Mouse (Mus musculus) left cerebral cortex, postnatal 4 days (tissue): ENCODE data around the gene Phox2a. TPM values are rescaled to one million over a fixed set of nuclear protein-coding genes. Genes with fewer than 3 reads are reported as not detected.
A peak's percentile ranks its signal among the peaks of the same experiment; 100 is the strongest.

ENCODE experiments used
- DNase-seq: peaks from one replicate; pipeline ENCODE4 v3.0.0-alpha.2; 2022
- intact Hi-C: fragments of 180-260 bp; cut with DNase I; formaldehyde crosslinking; loops from one replicate; pipeline ENCODE4 v1.15.1; 2025
- total RNA-seq, 2 experiments: library from RNA; stranded (reverse); gene quantifications; 2 replicates each; pipeline ENCODE4 v1.2.3; 2021

Gene Phox2a
- not detected for total RNA-seq

DNA sequence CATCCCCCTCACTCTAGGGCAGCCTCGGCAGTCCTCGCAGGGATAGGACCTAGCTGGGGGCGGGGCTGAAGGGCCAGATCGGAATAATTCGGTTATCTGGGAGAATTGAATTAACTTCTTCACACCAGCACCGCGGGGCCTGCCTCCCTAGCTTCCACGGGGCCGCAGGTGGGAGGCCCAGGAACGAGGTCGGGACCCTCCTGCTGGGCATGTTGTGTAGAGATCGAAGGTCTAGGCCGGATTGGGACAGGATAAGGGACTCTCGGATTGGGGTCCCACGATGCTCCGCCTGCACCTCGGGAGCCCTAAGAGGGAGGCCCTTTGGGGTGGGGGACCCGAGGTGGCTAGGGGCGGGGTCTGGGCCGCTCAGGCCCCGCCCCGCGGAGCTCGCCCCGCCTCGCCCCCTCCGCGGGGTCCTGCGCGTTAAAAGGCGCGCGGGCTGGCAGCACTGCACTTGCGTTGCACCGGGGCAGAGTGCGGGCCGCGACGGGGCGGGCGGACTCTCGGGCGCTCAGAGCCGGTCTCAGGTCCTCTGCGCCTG, at the start of gene Phox2a:
Phox2a (plus strand) TSS at position 453 of the 541 bp plus-strand sequence.
- no peak for DNase-seq
- intact Hi-C loops: no loop called here

GRCm38 (mm10) chr7:101770051-101770450, 48.1 kb upstream of the Phox2a start:
- intact Hi-C loops: no loop called here
- DNase-seq: no peak

DNA sequence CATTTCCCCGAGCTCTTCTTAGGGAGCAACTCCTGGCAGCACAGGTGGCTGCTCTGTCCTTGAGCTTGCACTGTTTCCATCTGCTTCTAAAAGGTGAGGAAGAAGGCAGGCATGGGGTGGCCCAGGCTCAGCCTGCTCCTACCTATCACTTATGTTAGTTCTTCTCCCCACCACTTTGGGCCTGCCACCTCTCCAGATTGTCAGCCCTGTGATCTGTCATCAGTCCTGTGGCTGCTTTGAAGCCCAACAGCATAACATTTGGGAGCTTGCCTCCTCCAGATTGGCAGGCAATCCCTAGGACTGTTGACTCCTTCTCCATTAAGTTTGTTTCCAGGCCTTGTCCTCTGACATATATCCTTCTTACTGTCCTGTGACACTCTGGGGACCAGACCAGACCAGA, 46.5 kb upstream of the Phox2a start:
- intact Hi-C loops: no loop called here
- DNase-seq: no peak

DNA sequence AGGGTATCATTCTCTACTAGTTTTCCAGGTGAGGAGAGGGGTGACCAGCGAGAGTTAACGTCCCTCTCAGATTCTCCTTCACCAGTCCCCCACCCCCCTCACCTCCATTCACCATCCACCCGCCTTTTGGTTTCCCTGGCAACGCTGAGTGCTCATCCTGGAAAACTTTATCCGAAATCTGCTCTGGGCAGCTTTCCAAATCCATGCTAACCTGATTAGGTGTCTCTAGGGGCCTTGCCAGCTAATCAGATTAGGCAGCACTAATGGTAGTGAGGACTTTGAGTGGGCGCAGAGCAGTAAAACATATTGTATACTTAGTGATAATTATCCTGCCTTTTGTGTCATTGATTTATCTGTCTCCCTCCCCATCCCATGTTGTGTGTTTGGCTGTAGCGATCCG, 45.4 kb upstream of the Phox2a start:
- intact Hi-C loops: no loop called here
- peak; percentile 49 for DNase-seq

DNA sequence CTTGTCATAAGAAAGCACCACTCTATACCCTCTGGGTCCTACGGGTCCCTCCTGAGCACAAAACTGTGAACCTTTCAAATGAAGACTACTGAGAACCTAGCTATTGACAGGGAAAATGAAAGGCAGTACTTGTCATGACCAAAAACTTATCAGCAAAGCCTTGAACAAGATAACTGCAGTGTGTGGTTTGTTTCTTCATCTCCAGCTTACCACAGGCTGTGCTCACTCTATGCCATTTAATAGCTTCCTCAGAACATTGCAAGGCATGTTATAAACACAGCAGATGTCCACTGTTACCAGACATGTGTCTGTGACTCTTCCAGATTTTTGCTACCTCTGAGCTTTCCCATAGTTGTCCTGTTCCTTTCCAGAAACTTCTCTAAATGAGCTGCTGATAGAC, 41.1 kb upstream of the Phox2a start:
- intact Hi-C loops: no loop called here
- no peak for DNase-seq

GRCm38 (mm10) chr7:101820295-101821030, 2.4 kb downstream of the Phox2a start:
- intact Hi-C loops: no loop called here

DNA sequence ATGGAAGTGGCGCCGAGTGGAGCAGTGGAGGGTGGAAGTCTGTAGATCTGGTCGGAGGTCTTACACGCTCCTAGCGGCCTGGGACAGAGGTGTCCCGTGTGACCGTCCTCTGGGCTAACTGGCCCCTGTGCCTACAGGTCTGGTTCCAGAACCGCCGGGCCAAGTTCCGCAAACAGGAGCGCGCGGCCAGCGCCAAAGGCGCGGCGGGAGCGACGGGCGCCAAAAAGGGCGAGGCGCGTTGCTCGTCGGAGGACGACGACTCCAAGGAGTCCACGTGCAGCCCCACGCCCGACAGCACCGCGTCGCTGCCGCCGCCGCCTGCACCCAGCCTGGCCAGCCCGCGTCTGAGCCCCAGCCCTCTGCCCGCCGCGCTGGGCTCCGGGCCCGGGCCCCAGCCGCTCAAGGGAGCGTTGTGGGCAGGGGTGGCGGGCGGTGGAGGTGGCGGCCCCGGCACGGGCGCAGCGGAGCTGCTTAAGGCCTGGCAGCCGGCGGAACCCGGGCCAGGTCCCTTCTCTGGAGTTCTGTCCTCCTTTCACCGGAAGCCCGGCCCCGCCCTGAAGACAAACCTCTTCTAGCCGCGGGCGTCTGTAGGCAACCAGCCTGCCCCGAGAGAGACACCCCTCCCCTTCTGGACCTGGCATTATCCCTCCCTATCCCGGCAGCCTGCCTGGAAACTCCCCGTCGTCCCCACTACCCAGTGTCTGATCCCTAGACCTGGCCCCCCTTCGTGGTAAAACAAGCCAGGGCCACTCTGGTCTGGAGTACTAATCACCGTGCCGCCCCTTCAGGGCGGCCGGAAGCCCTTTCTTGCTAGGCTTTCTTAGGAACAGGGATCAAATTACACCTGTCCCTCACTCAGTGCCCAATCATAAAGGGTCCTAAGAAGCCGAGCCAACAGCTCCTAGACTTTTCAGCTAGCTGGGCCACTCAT, 3.7 kb downstream of the Phox2a start:
- DNase-seq: peak; percentile 41
- intact Hi-C loops: no loop called here

More at GRCm38 (mm10) chr7:101820295-101821030, 2.4 kb downstream of the Phox2a start:
- no peak for DNase-seq

DNA sequence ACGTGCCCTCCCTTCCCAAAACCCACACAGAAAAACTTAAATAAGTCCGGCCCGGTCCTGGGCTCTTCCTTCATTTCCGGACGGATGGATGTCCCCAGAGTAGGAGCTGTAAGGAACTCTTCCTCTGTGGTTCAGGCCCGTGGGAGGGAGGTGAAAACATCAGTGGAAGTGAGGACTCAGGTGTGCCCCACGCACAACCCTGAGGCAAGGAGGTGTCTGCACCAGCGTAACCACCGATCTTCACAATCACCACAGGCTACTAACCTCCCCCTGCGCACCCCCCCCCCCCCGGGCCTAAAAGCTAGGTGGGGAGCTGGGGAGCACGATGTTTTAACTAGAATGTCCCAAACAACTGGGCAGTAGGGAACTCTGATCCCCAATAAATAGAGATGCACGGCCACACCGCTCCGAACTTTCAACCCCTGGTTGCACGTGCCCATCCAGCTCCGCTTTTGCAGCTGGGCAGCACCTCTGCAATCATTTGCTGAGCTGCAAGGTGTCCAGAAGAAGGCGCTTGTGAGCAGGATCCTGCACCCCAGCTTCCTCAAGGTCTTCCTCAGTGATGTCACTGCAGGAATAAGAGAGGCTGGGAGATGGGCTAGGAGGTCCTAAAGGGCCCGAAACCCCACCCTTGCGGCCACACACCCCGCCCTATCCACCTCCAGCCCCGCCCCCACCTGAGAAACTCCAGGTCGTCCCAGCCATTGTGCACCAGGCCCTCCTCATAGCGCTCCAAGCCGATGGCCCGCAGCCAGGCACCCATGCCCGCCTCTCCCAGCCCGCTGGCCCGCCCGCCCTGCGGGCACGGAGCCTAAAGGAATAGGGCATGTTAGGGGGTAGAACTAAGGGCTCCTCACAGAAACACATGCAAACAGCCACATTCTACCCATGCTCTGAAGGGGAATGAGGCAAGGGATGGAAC, 5.0 kb downstream of the Phox2a start:
- DNase-seq: no peak
- intact Hi-C loops: no loop called here

- DNase-seq: no peak
- intact Hi-C loops: no loop called here
These were observed 5.9 kb downstream of the Phox2a start for GRCm38 (mm10) chr7:101823758-101824630.

GRCm38 (mm10) chr7:101830373-101830772, 12.3 kb downstream of the Phox2a start:
- intact Hi-C loops: no loop called here
- no peak for DNase-seq

- intact Hi-C loops: no loop called here
- DNase-seq: no peak
These were observed 13.3 kb downstream of the Phox2a start for GRCm38 (mm10) chr7:101831437-101831836.

GRCm38 (mm10) chr7:101832372-101832771, 14.3 kb downstream of the Phox2a start:
- no peak for DNase-seq
- intact Hi-C loops: no loop called here

GRCm38 (mm10) chr7:101833352-101833751, 15.2 kb downstream of the Phox2a start:
- no peak for DNase-seq
- intact Hi-C loops: no loop called here

- intact Hi-C loops: no loop called here
- DNase-seq: peak; percentile 70
These were observed 15.9 kb downstream of the Phox2a start for GRCm38 (mm10) chr7:101833916-101834584.

GRCm38 (mm10) chr7:101834903-101835302, 16.8 kb downstream of the Phox2a start:
- intact Hi-C loops: no loop called here
- no peak for DNase-seq

- intact Hi-C loops: no loop called here
- DNase-seq: no peak
These were observed 17.5 kb downstream of the Phox2a start for GRCm38 (mm10) chr7:101835457-101836109.

DNA sequence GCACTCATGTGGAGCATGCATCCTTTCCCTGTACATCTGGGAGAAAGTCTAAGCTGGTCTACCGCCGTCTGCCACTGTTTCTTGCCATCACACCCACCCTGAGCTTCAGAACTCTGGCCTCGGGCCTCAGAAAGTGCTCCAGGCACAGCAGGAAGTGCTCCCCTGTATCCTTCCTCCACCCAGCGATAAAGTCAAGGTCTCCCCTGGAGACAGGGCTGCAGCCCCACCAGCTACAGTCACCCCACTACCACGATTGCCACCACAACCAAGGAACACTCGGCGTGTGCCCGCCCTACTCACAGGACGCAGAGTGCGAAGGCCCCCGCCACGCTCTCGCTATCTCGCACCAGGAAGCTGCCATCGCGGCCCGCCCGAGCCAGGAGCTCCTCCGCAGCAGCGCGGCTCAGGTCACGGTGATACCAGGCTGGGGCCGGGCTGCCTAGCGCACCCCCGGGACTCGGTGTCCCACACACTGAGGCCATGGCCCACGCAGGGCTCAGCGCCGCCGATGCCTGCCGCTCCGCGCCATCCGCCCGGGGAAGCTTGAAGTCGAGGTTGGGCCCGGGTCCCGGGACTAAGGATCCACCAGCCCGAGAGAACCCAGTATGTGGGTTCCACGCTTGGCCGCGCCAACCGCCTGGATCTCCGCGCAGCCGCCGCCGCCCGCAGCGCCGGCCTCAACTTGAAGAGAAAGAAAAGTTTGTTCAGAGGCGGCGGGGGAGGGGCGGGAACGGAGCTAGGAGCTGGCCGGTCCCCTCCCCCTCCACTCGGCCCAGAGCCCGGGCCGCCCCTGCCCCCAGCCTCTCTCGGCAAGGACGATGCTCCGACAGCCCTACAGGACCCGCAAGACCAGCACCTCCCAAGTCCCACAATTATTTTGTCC, 18.4 kb downstream of the Phox2a start:
- intact Hi-C loops: no loop called here
- DNase-seq: peak; percentile 76
